Mouse (Mus musculus) spleen, embryonic (tissue): ENCODE results near the gene Lpp.

ENCODE experiments used
- CTCF ChIA-PET: fragments of 350-600 bp; sonication (Branson Sonifier 250); formaldehyde crosslinking; loops from one replicate; lab custom pipeline; 2022; lab: Charles Lee

The Lpp gene

DNA sequence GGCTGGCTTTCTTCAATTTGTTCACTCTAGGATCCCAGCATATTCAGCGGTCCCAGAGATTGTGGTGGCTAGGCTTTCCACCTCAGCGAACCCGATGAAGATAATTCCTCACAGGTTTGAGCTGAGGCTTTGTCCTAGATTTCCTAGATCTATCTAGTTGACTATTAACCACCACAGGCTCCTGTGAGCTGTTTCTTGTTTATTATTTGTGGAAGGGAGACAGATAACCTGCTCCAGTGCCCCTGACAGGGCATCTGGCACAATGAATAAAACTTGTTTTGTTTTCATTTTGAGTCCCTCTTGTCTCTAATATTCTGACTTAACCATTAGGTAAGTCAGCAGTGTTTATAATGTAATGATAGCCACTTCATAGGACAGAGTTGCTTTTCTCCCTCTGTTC is 5.6 kb downstream of the Lpp start:
- CTCF ChIA-PET: no interaction called here

- CTCF ChIA-PET: no interaction called here
Measured at GRCm38 (mm10) chr16:24399524-24399923, 6.2 kb downstream of the Lpp start.

- CTCF ChIA-PET: interaction anchor here (0.7 kb wide), 1 partner anchor 1022 kb away, joined by 8 read pairs; no protein-coding TSS in a partner anchor
Measured at GRCm38 (mm10) chr16:24400776-24401175, 7.5 kb downstream of the Lpp start.

DNA sequence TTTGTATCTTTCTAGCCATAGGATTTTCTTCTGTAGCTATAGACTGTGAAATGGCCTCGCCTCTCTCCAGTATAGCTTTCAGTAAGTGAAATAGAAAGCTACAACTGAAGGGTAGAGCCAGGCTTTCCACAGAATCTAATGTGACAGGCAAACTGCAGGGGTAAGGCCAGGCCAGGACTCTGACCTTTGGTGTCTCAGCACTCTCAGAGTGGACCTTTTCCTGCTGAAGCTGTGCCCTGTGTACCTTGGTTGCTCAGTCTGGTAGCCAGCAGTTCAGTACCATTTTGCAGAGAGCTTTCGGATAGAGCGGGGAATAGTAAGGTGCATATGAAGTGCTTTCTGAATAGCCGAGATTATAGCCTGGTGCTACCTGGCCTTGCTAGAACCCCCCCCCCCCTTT is 9.5 kb downstream of the Lpp start:
- CTCF ChIA-PET: no interaction called here

GRCm38 (mm10) chr16:24403733-24404380 is 10.6 kb downstream of the Lpp start:
- CTCF ChIA-PET: interaction anchor here (0.6 kb wide), 1 partner anchor 188 kb away, joined by 18 read pairs; no protein-coding TSS in a partner anchor

DNA sequence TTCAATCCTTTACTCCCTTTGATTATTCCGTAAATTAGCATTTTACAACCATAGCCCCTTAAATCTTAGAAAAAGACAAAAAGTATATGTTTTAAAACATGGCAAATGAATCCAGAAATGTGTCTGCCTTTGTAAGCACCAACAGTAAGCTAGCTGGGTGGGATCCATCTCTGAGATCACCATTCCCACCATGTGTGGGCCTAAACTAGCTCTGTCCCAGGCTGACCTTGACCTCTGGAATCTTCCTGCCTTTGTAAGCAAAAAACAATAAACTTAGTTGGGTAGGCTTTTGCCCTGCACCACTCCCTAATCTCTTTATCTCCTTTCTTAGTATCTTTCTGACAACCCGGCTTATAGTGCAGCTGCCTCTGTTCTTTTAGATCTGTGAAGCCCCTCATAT is 13.2 kb downstream of the Lpp start:
- CTCF ChIA-PET: interaction anchor here (0.5 kb wide), 1 partner anchor 433 kb away, joined by 4 read pairs; no protein-coding TSS in a partner anchor

DNA sequence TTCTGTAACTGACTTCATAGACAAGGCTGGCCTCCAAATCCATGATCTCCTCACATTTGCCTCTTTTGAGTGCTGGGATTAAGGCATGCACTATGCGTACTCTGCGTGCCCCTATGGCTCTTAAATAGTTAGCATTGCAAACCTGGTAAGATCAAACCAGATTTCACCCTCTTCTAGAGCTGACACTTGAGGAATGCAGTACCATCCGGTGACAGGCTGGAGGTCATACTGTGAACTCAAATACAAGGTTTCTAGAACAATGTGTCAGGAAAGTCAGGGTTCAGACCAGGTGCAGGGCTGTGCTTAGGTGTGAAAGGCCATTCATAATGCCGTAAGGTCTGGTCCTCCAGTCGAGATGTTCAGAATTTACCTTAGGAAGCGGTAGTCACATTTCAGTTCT is 18.0 kb downstream of the Lpp start:
- CTCF ChIA-PET: no interaction called here

GRCm38 (mm10) chr16:24412193-24412592 is 18.9 kb downstream of the Lpp start:
- CTCF ChIA-PET: no interaction called here

GRCm38 (mm10) chr16:24413059-24413458 is 19.8 kb downstream of the Lpp start:
- CTCF ChIA-PET: no interaction called here

DNA sequence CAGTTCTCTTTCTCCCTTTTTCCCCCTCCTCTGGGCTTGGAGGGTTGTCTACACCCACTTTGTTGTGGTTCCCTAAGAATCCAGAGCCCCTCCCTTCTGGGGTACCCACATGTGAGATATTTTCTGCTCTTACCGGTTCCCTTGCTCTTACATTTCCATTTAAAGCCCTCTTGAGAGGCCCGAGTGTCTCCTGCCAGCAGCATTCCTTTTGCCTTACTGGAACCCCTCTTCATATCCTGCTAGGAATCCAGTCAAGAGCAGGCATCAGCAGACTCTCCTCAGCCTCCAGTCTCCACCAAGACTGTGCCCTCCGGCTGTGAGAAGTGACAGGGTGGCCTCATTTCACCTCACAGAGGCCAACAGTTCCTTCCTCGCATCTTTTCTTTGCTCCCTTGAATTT is 24.7 kb downstream of the Lpp start:
- CTCF ChIA-PET: no interaction called here

GRCm38 (mm10) chr16:24420603-24421120 is 27.4 kb downstream of the Lpp start:
- CTCF ChIA-PET: no interaction called here

- CTCF ChIA-PET: interaction anchor here (1.0 kb wide), 1 partner anchor 27 kb away, joined by 3 read pairs; no protein-coding TSS in a partner anchor
Measured at GRCm38 (mm10) chr16:24421687-24422418, 28.5 kb downstream of the Lpp start.

DNA sequence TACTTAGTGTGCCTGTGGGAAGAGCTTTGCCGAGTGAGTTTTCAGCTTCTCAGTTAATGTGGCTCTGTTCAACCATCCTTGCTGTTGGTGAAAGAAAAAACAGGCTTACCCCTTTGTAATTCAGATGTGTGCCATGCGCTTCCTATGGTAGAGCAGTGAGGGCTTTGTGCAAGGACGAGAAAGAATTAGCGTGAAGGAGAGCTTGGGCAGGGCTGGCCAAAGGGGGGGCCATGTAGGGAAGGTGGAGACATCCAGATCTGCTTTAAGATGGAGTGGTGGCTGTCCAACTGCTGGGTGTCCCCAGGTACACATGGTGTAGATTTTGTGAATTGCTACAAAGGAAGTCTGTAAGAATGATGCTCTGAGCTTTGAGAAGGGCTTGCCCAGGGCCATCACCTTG is 29.9 kb downstream of the Lpp start:
- CTCF ChIA-PET: no interaction called here

- CTCF ChIA-PET: no interaction called here
Measured at GRCm38 (mm10) chr16:24423751-24424150, 30.4 kb downstream of the Lpp start.

- CTCF ChIA-PET: no interaction called here
Measured at GRCm38 (mm10) chr16:24424356-24424977, 31.2 kb downstream of the Lpp start.

DNA sequence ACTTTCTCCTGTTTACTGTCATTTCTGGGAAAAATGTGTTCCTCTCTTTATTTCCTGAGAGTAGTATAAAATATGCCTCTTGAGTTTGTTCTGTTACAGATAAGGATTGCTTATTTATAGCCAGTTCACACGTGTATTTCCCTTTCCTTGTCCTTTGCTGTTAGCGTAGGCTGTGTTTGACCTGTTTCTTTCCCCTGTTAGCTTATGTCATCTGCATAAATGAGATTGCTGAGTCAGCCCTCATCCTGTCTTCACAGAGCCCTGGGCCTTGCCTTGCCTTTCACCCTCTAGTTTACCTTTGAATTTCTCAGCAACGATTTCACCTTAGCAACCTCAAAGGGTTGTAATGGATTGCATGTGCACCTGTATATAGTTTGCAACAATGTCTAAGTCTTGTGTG is 32.5 kb downstream of the Lpp start:
- CTCF ChIA-PET: no interaction called here

DNA sequence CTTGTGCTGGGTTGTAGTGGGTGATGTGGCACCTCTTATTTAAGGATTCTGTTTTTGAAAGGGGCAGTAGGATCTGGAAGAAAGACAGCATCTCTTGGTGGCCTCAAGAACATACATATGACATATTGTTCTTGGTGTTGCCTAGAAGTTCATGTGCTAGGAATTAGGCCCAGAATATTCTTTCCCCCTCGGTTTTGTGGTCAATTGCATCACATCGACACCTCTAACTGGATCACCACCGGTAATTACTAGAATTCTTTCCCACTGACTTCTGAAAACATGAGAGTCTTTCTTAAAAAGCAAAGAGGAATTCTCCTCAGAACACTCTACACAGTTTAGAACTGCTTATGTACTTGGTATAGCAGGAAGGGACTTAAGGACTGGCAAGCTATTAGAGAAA is 34.3 kb downstream of the Lpp start:
- CTCF ChIA-PET: no interaction called here

DNA sequence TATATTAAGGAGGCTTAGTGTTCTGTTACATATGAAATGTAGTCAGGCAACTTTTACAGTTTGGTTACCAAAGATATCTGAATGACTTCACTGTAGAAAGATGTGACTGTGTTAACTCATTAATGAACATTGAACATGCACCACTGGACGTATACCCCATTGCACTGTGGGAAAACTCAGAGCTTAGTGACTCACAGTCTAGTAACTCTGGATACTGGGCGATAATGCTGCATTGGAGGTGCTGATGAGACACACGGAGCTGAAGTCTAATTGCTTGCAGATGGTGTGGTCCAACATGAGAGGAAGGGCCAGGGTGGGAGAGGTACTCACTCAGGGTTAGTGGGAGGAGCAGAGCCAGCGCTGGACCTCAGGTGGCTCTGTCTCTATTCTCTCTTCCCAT is 34.7 kb downstream of the Lpp start:
- CTCF ChIA-PET: no interaction called here

GRCm38 (mm10) chr16:24428742-24429141 is 35.4 kb downstream of the Lpp start:
- CTCF ChIA-PET: no interaction called here

GRCm38 (mm10) chr16:24429691-24430090 is 36.4 kb downstream of the Lpp start:
- CTCF ChIA-PET: no interaction called here

DNA sequence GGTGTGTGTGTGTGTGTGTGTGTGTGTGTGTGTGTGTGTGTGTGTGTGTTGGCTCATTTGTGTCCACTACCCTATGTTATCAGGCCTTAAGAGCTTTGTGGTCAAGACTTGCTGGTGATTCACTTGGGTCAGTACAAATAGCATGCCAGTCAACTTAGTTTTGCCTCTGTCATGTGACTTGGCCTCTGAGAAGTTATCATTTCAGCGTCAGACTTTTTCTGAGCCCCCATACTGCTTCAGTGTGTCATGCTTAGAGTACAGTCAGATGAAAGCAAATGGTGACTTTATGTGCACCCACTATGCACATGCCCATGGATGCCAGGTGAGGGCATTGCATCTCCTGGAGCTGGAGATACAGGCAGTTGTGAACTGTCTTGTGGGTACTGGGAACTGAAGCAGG is 38.5 kb downstream of the Lpp start:
- CTCF ChIA-PET: no interaction called here

DNA sequence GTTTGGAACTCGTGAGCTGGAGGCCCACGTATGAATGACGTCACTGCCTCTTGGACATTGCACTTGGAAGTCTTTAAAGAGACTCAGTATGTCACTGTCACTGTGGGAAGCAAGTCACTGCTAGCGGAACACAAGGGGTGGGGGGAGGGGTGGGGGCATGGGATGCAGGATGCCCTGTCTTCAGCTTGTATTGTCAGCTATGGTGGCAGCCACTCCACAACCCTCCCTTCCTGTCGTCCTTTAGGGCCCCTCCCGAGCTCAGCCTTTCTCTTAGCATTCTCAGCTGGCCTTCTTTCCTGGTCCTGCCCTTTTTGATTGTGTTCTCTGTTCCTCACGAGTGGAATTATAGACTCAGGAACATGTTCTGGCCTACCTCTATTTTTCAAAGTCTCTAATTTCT is 40.3 kb downstream of the Lpp start:
- CTCF ChIA-PET: no interaction called here

DNA sequence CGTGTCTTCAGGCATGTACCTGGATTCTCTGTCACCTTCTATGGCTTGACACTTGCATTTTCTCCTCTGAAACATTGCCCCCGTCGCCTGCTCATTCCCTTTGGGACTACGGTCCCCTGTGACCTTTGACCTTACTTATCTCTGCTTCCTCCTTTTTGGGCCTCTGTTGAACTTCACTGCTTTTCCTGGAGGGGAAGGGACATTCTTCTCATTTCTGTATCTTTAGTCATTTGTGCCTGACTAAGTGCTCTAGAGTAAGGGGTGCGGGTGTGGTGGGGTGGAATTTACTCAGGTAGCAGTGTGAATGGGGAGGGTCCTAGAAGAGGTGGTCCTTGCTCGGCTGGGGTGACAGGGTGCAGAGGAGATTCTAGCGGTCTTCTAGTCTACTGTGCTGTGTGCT is 40.7 kb downstream of the Lpp start:
- CTCF ChIA-PET: no interaction called here
